Mouse (Mus musculus) heart, embryonic 10.5 days (tissue): Measurements from ENCODE around the gene Eps15. TPM values are rescaled to one million over a fixed set of nuclear protein-coding genes. Genes with fewer than 3 reads are reported as not detected.
A peak's percentile ranks its signal among the peaks of the same experiment; 100 is the strongest.
"Not testable (repeated sequence)": the region's sequence is repeated elsewhere in the genome, so short reads cannot be mapped to it uniquely, and the experiment has no call there.

ENCODE experiments used
- DNase-seq: peaks from one replicate; pipeline ENCODE4 v3.0.0-alpha.2; 2017; ENCODE audit warnings: low spot score
- H3K27ac ChIP-seq: fragments of 300-500 bp; sonication (generic); 2 replicates; pipeline ENCODE4 v1.5.1; 2016; ENCODE audit warnings: mild to moderate bottlenecking
- H3K27me3 ChIP-seq: fragments of 300-500 bp; sonication (generic); 2 replicates; pipeline ENCODE4 v1.6.1; 2016; ENCODE audit warnings: mild to moderate bottlenecking; ENCODE audit not compliant: poor library complexity, insufficient read depth, severe bottlenecking
- H3K36me3 ChIP-seq: fragments of 300-500 bp; sonication (generic); 2 replicates; pipeline ENCODE4 v1.6.1; 2016; ENCODE audit warnings: mild to moderate bottlenecking, moderate library complexity
- H3K4me1 ChIP-seq: fragments of 300-500 bp; sonication (generic); 2 replicates; pipeline ENCODE4 v1.6.1; 2016; ENCODE audit warnings: mild to moderate bottlenecking
- H3K4me3 ChIP-seq: fragments of 300-500 bp; sonication (generic); 2 replicates; pipeline ENCODE4 v1.5.1; 2016; ENCODE audit warnings: mild to moderate bottlenecking, moderate library complexity
- H3K9me3 ChIP-seq: fragments of 300-500 bp; sonication (generic); 2 replicates; pipeline ENCODE4 v1.6.1; 2016; ENCODE audit warnings: mild to moderate bottlenecking, moderate library complexity
- WGBS: fragments of 180-500 bp; shearing (Covaris S2); methylation state at CpG from one replicate; pipeline ENCODE4 v1.1.7; 2016; 5-methylcytosine and 5-hydroxymethylcytosine counted together
- polyA plus RNA-seq: library from polyadenylated mRNA; unstranded; fragments of >200 nt; fragmentation: Nextera tagmentation; extraction: Ambion mirVana; gene quantifications from 2 replicates; pipeline ENCODE4 v1.2.1, GENCODE M21; 2016

Eps15 gene
- polyA plus RNA-seq, 1 experiment from 2014 or later, result 32.6 TPM

GRCm38 (mm10) chr4:109393229-109393779 is 113.2 kb downstream of the Eps15 start:
- Histone ChIP-seq H3K36me3 (peaks cover 3% of the 10 kb centered on the region; the same call in 1 of the 2 replicates), H3K27ac (no peak overlapping the region), H3K27me3 (0 out of 2 replicates have a peak, but pooled peaks cover 7% of the 10 kb centered on the region), H3K4me1 (peaks cover 13% of the 10 kb centered on the region), H3K4me3 (no peak overlapping the region), H3K9me3 (no peaks in the 10 kb centered on the region)
- no peak for DNase-seq
- 77% methylated on average over 6 of the region's 6 CpGs for WGBS

DNA sequence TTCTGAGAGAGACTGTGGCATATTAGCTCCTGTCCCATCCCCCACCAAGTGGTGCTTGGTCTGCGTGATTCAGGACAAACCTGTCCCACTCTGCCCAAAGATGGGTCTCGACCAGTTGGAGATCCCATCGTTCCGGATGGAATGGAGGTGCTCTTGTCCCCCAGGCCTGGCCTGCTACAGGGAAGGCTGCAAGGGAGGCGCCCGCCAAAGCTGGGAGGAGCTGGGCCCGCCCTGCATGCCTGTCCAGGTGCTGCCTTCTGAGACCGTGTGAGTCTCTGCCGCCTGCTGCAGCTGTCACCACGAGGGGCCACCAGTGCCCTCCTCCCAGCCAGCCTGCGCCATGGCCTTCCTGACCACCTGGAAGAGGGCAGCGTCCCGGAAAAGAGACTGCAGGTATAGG is 113.8 kb downstream of the Eps15 start:
- DNase-seq, result no peak
- Histone ChIP-seq H3K9me3 (no peaks in the 10 kb centered on the region), H3K27me3 (0 out of 2 replicates have a peak, but pooled peaks cover 7% of the 10 kb centered on the region), H3K36me3 (peaks cover 3% of the 10 kb centered on the region; the same call in 1 of the 2 replicates), H3K27ac (no peak overlapping the region), H3K4me1 (peaks cover 13% of the 10 kb centered on the region), H3K4me3 (peak overlapping the region; percentile 48)
- WGBS, result 11% methylated on average over 13 of the region's 13 CpGs

DNA sequence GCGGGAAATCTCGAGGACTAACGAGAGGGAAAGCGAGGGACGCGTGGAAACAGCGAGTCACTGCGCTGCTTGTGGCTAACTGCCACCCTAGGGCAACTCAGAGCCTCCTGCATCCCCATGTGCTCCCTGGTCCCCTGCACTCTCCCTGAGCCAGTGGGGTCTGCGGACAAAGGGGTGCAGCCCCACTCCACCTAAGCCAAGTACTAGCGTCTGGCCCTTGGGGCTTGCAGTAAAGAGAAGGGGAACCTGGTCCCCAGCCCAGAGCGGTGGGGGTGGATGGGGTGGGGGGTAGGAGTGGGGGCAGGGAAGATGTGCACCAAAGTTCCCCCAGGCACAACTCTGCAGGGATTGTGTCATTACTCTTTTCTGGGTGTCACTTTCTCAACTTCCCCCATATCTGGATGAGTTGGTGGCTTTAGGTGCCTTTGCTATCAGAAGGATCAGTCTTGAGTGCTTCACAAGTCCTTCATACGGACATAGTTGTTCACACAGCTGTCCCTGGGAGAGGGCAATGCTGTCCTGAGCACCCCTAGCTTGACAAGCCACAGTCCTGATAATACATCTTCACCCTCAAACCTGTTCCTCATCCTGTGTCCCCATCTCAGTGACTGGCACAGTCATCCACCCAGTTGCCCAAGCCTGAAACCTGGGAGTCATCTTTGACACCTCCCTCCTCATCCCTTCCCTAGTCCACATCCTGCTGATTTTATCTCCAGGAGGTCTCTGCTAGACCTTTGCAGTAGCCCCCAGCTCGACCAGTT is 114.4 kb downstream of the Eps15 start:
- Histone ChIP-seq H3K36me3 (peaks cover 3% of the 10 kb centered on the region; the same call in 1 of the 2 replicates), H3K4me1 (peaks cover 13% of the 10 kb centered on the region), H3K27ac (no peak overlapping the region), H3K9me3 (no peaks in the 10 kb centered on the region), H3K4me3 (peak overlapping the region; percentile 48), H3K27me3 (0 out of 2 replicates have a peak, but pooled peaks cover 7% of the 10 kb centered on the region)
- no peak for DNase-seq
- 19% methylated on average over 13 of the region's 13 CpGs for WGBS

DNA sequence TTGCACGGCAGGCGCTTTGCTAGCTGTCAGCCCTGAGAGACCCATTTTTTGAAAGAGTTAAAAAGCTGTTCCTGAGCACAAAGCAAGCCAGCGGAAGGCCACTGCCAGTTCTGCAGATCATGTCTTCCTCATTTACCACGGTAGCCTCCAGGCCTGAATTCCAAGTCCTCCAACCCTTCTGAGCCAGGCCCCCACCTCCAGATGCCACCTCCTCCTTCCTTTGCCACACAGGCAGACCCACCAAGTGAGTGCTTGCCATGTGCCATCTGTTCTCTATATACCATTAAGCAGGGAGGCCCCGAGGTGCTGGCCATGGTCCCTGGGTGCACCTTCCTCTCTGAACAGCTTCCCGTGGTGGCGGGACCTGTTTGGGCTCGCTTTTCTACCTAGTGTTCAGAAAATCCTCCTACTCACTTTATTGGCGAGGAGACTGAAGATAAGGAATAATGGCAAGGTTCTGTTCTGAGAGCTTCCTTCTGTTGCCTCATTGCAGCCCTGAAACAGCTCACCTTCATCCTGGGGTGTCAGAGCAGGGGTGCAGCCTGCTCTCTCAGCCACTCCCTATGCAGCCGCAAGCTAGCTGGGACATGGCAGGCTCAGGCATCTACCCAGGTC is 120.4 kb downstream of the Eps15 start:
- peaks cover 5% of the 10 kb centered on the region for H3K4me1 ChIP-seq
- peaks cover 12% of the 10 kb centered on the region; the same call in 1 of the 2 replicates for H3K36me3 ChIP-seq
- no peaks in the 10 kb centered on the region for H3K9me3 ChIP-seq
- no peak overlapping the region for H3K27ac ChIP-seq
- no peak for DNase-seq
- 76% methylated on average over 10 of the region's 10 CpGs for WGBS
- no peaks in the 10 kb centered on the region for H3K27me3 ChIP-seq
- H3K4me3 ChIP-seq, result no peak overlapping the region

DNA sequence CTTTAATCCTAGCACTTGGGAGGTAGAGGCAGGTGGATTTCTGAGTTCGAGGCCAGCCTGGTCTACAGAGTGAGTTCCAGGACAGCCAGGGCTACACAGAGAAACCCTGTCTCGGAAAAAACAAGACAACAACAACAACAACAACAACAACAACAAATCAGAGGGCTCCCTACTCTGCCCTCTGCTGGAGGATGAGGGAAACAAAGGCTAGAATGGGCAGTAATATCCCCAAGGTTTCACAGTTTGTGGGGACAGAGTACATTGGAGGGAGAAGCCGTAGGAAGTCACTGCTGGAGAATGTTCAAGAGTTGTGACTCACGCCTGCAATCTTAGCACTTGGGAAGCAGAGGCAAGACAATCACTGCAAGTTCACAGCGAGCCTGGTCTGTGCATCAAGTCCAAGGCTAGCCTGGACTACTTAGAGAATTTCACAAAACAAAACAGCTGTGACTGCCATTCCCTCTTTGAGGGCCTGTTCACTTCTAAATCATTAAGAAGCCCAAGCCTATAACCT is 121.2 kb downstream of the Eps15 start:
- Histone ChIP-seq H3K4me1 (peaks cover 12% of the 10 kb centered on the region), H3K36me3 (peaks cover 12% of the 10 kb centered on the region; the same call in 1 of the 2 replicates), H3K4me3 (no peak overlapping the region), H3K27ac (no peak overlapping the region), H3K27me3 (no peaks in the 10 kb centered on the region), H3K9me3 (no peaks in the 10 kb centered on the region)
- 69% methylated on average over 5 of the region's 5 CpGs for WGBS
- DNase-seq, result no peak

GRCm38 (mm10) chr4:109404908-109405307 is 124.8 kb downstream of the Eps15 start:
- H3K27me3 ChIP-seq, H3K9me3 ChIP-seq, DNase-seq: not testable (repeated sequence)
- H3K36me3 ChIP-seq, result peaks cover 12% of the 10 kb centered on the region; the same call in 1 of the 2 replicates
- H3K27ac ChIP-seq, result peak overlapping the region; percentile 93; the same call in 1 of the 2 replicates
- H3K4me3 ChIP-seq, result peak overlapping the region; percentile 79; the same call in 1 of the 2 replicates
- peaks cover 25% of the 10 kb centered on the region for H3K4me1 ChIP-seq
- 93% methylated on average over 3 of the region's 3 CpGs for WGBS

GRCm38 (mm10) chr4:109405415-109405814 is 125.3 kb downstream of the Eps15 start:
- Histone ChIP-seq H3K4me3 (peak overlapping the region; percentile 79), H3K4me1 (peaks cover 28% of the 10 kb centered on the region), H3K36me3 (peaks cover 12% of the 10 kb centered on the region; the same call in 1 of the 2 replicates), H3K27ac (peak overlapping the region; percentile 93), H3K27me3 (peaks cover 3% of the 10 kb centered on the region; the same call in 1 of the 2 replicates), H3K9me3 (no peaks in the 10 kb centered on the region)
- WGBS, result 60% methylated on average over 8 of the region's 8 CpGs
- no peak for DNase-seq

- WGBS, result under 1% methylated on average over 3 of the region's 3 CpGs
- H3K4me3 ChIP-seq, result peak overlapping the region; percentile 79
- H3K27me3 ChIP-seq, result peaks cover 3% of the 10 kb centered on the region; the same call in 1 of the 2 replicates
- peak overlapping the region; percentile 93 for H3K27ac ChIP-seq
- no peaks in the 10 kb centered on the region for H3K9me3 ChIP-seq
- H3K36me3 ChIP-seq, result peaks cover 12% of the 10 kb centered on the region; the same call in 1 of the 2 replicates
- DNase-seq, result peak; percentile 93
- peaks cover 32% of the 10 kb centered on the region for H3K4me1 ChIP-seq
Measured at GRCm38 (mm10) chr4:109406054-109406485, 126.0 kb downstream of the Eps15 start.

- under 1% methylated on average over 56 of the region's 56 CpGs for WGBS
- peaks cover 3% of the 10 kb centered on the region; the same call in 1 of the 2 replicates for H3K27me3 ChIP-seq
Measured at GRCm38 (mm10) chr4:109406486-109407175, 126.6 kb downstream of the Eps15 start, which contains the start of gene Ttc39a. Ttc39a (plus strand) TSS chr4:109406623.

GRCm38 (mm10) chr4:109407176-109407520 is 127.1 kb downstream of the Eps15 start:
- no peak for DNase-seq
- Histone ChIP-seq H3K27me3 (peaks cover 3% of the 10 kb centered on the region; the same call in 1 of the 2 replicates), H3K9me3 (no peaks in the 10 kb centered on the region), H3K4me3 (peak overlapping the region; percentile 79), H3K36me3 (peaks cover 12% of the 10 kb centered on the region; the same call in 1 of the 2 replicates), H3K4me1 (peaks cover 36% of the 10 kb centered on the region), H3K27ac (peak overlapping the region; percentile 93)
- WGBS, result 1% methylated on average over 24 of the region's 24 CpGs

More at GRCm38 (mm10) chr4:109406486-109407175, 126.6 kb downstream of the Eps15 start, which contains the start of gene Ttc39a:
- peak within 1 kb of the TSS; percentile 79 for H3K4me3 ChIP-seq
- H3K4me1 ChIP-seq, result peaks cover 36% of the 10 kb centered on the region
- H3K36me3 ChIP-seq, result peaks cover 12% of the 10 kb centered on the region; the same call in 1 of the 2 replicates
- peak; percentile 91 for DNase-seq
- peak within 1 kb of the TSS; percentile 93 for H3K27ac ChIP-seq
- H3K9me3 ChIP-seq, result no peaks in the 10 kb centered on the region

DNA sequence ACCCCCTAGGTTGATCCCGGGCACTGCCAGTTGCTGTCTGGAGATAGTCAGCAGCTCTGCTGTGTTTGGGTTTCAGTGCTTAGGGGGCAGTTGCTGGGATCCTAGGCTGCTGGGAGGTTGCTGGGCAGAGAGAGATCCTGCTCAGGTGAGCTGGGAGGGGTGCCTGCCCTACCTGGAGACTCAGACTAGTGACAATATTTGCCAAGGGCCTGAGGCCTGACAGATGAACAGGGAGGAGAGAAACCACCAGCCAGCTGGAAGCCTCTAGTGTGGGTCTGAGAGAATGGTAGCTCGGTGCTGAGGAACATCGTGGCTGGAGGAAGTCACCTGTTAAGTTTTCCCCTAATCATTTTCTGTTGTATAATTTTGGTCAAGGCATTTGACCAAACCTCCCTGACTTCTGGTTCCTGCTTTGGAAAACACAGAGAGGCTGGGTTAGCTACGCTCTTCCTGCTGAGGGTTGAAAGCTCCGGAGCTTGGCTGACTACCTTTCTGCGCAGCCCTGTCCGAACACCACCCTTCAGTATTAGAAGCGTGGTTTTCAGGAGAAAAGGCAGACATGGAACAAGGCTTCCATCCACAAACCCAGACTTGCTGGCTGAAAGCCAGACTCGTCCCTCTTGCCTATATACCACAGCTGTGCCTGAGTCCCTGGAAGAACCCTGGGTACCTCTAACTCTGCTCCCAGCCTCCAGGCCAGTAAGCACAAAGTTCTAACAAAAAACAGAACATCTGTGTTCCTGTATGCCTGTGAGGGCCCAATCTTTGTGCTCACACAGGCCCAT is 127.8 kb downstream of the Eps15 start:
- WGBS, result 80% methylated on average over 9 of the region's 9 CpGs
- peak overlapping the region; percentile 79 for H3K4me3 ChIP-seq
- no peaks in the 10 kb centered on the region for H3K9me3 ChIP-seq
- no peak for DNase-seq
- H3K36me3 ChIP-seq, result peaks cover 12% of the 10 kb centered on the region; the same call in 1 of the 2 replicates
- H3K27me3 ChIP-seq, result peaks cover 3% of the 10 kb centered on the region; the same call in 1 of the 2 replicates
- peaks cover 36% of the 10 kb centered on the region for H3K4me1 ChIP-seq
- peak overlapping the region; percentile 93 for H3K27ac ChIP-seq
